Mouse (Mus musculus): Measurements from ENCODE around the gene Fam129b. TPM values are rescaled to one million over a fixed set of nuclear protein-coding genes. Genes with fewer than 3 reads are reported as not detected.

The Fam129b gene
- total and polyA plus RNA-seq, 3 experiments = 17.5 to 20.0 TPM; not detected in 1

DNA sequence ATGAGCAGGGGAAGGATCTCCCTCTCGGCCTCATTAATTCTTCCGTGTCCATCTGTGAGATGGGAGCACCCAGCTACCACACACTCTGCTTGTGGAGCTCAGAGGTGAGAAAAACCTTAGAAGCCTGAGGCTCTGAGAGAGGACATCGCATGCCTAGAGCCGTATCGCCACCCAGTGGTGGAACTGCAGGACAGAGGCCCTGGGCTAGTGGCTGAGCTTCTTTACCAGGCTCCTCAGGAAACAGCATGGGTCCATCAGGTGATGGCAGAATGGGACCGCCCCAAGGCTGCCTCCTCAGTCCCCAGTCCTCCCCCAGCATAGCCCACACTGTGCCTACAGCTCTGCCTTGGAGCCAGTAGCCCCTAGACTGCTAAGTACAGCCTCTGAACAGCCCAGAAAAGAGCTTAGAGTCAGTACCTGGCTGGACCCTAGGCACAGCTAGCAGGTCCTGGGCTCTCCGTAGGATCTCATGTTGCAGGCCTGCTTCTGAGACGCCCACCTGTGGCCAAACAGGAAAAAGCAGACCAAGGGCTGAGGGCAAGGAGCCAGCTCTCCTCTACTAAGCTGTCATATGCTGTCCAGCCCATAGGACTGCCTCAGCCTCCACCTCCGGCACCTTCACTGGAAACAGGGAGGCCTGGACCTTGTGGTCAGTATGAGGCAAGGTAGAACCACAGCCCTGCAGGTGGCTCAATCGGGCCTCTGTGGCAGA is 52.5 kb downstream of the Fam129b start:
- no peak overlapping the region for H3K9ac ChIP-seq (ENCODE audit: control insufficient read depth, low read depth, low read length, poor library complexity, severe bottlenecking)
- H3K79me2 ChIP-seq (ENCODE audit: control insufficient read depth, insufficient read depth, low read length, poor library complexity) = no peaks in the 10 kb centered on the region
- H3K4me3 ChIP-seq (ENCODE audit: control insufficient read depth in 1 of 2, insufficient read depth in 1 of 2, low read depth in 2 of 2, low read length in 2 of 2) = no peak overlapping the region
- H3K27ac ChIP-seq (ENCODE audit: control insufficient read depth, low read depth, low read length) = no peak overlapping the region
- H3K9me3 ChIP-seq (replicated peaks; ENCODE audit: insufficient read depth, low read length) = no peaks in the 10 kb centered on the region
- no peaks in the 10 kb centered on the region for H3K4me1 ChIP-seq (ENCODE audit: control insufficient read depth in 1 of 2, insufficient read depth in 2 of 2, low read length in 2 of 2)
- DNase-seq (ENCODE audit: low read depth, low spot score) = peak; percentile 61
- no peaks in the 10 kb centered on the region for H3K27me3 ChIP-seq (ENCODE audit: control insufficient read depth in 1 of 2, insufficient read depth in 2 of 2, low read length in 2 of 2)
- H3K36me3 ChIP-seq (ENCODE audit: control insufficient read depth in 1 of 2, insufficient read depth in 2 of 2, low read length in 2 of 2) = no peaks in the 10 kb centered on the region
- no peak for TF ChIP-seq CHD2 (IDR thresholded peaks at IDR 0.05; ENCODE audit: low read length)
- TF ChIP-seq CTCF (IDR thresholded peaks at IDR 0.05 in 2 of 3, conservative IDR thresholded peaks at IDR 0.05 in 1 of 3; ENCODE audit: control insufficient read depth in 1 of 3, insufficient read depth in 1 of 3, low read depth in 2 of 3, low read length in 3 of 3, poor library complexity in 1 of 3, severe bottlenecking in 1 of 3) = peak; percentile 61 to 87 (median 81)
- no peak for TF ChIP-seq GABPA (IDR thresholded peaks at IDR 0.05; ENCODE audit: low read depth, low read length)
- TF ChIP-seq TAL1 (IDR thresholded peaks at IDR 0.05; ENCODE audit: low read length) = no peak
- TF ChIP-seq USF1 (IDR thresholded peaks at IDR 0.05; ENCODE audit: low read depth, low read length) = no peak
- TF ChIP-seq ZKSCAN1 (IDR thresholded peaks at IDR 0.05; ENCODE audit: low read depth, low read length) = no peak
- peak; percentile 79 for TF ChIP-seq RAD21 (IDR thresholded peaks at IDR 0.05; ENCODE audit: low read depth, low read length)
- no peak for TF ChIP-seq ELF1 (IDR thresholded peaks at IDR 0.05; ENCODE audit: low read depth, low read length)
- TF ChIP-seq ZMIZ1 (IDR thresholded peaks at IDR 0.05; ENCODE audit: low read depth, low read length) = no peak
- TF ChIP-seq ZC3H11A (IDR thresholded peaks at IDR 0.05; ENCODE audit: low read depth, low read length) = peak; percentile 57
- no peak for TF ChIP-seq E2F4 (IDR thresholded peaks at IDR 0.05; ENCODE audit: borderline replicate concordance, low read depth, low read length)
- no peak for TF ChIP-seq CHD1 (IDR thresholded peaks at IDR 0.05; ENCODE audit: low read depth, low read length)
- no peak for TF ChIP-seq TCF12 (IDR thresholded peaks at IDR 0.05; ENCODE audit: low read depth, low read length)
- TF ChIP-seq SMC3 (IDR thresholded peaks at IDR 0.05; ENCODE audit: low read depth, low read length) = peak; percentile 71
- TF ChIP-seq JUND (IDR thresholded peaks at IDR 0.05; ENCODE audit: low read depth, low read length) = no peak
- TF ChIP-seq SIN3A (IDR thresholded peaks at IDR 0.05; ENCODE audit: low read length) = no peak

DNA sequence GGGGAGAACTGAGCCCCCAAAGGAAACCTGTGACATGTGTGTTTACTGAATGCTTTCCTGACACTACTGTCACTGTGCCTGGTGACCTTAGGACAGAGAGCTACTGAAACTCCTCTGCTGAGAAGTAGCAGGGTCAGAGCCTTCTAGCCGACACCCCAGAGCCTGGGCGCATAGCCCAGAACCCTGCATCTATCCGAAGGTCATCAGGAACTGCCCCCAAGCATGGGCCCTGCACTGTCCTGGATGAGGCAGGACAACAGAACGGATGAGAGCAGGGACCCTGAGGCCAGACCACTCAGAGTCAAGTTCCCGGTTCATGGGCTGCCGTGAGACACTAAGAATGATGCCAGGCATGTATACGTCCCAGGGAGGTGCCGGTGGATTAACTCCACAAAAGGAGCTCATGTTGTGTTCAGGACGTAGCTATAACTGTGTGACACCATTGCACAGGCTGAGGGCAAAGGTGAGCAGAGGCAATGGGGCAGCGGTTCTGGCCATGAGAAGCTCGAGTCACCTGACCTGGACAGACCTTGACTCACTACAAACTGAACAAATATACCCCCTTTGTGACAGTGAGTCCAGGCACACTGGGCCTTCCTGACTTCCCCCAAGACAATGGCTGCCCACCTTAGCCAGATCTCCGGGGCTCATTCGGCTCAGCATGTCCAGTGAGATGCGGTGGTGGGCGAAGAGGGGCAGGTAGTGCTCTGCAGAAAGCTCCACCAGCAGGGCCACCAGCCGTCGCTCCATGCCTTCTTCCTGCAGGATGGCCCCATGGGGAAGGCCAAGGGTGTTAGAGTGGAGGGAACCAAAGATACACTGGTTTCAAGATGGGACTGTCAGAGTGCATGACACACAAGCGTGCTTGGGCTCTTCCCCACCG is 53.3 kb downstream of the Fam129b start:
- TF ChIP-seq NRF1 (IDR thresholded peaks at IDR 0.05; ENCODE audit: insufficient read depth, low read depth, low read length, poor library complexity, severe bottlenecking) (no peak), ZNF384 (IDR thresholded peaks at IDR 0.05; ENCODE audit: low read depth, low read length) (no peak), POLR2AphosphoS5 (IDR thresholded peaks at IDR 0.05; ENCODE audit: borderline replicate concordance, low read depth, low read length) (no peak), ZC3H11A (IDR thresholded peaks at IDR 0.05; ENCODE audit: low read depth, low read length) (no peak), E2F4 (IDR thresholded peaks at IDR 0.05; ENCODE audit: borderline replicate concordance, low read depth, low read length) (no peak), EP300 (IDR thresholded peaks at IDR 0.05; ENCODE audit: low read depth in 1 of 2, low read length in 2 of 2) (no peak), POLR2AphosphoS2 (IDR thresholded peaks at IDR 0.05; ENCODE audit: low read length) (no peak), POLR2A (IDR thresholded peaks at IDR 0.05; ENCODE audit: control insufficient read depth in 1 of 2, insufficient read depth in 1 of 2, low read depth in 1 of 2, low read length in 2 of 2, poor library complexity in 1 of 2) (no peak), TCF12 (IDR thresholded peaks at IDR 0.05; ENCODE audit: low read depth, low read length) (no peak), JUND (IDR thresholded peaks at IDR 0.05; ENCODE audit: low read depth, low read length) (no peak), MYC (IDR thresholded peaks at IDR 0.05; ENCODE audit: low read depth, low read length) (no peak), HCFC1 (IDR thresholded peaks at IDR 0.05; ENCODE audit: low read depth, low read length) (no peak), RCOR1 (IDR thresholded peaks at IDR 0.05; ENCODE audit: low read depth, low read length) (no peak)
- H3K79me2 ChIP-seq (ENCODE audit: control insufficient read depth, insufficient read depth, low read length, poor library complexity) = no peaks in the 10 kb centered on the region
- H3K27me3 ChIP-seq (ENCODE audit: control insufficient read depth in 1 of 2, insufficient read depth in 2 of 2, low read length in 2 of 2) = no peaks in the 10 kb centered on the region
- H3K4me3 ChIP-seq (ENCODE audit: control insufficient read depth in 1 of 2, insufficient read depth in 1 of 2, low read depth in 2 of 2, low read length in 2 of 2) = no peak overlapping the region
- H3K4me1 ChIP-seq (ENCODE audit: control insufficient read depth in 1 of 2, insufficient read depth in 2 of 2, low read length in 2 of 2) = no peaks in the 10 kb centered on the region
- DNase-seq (ENCODE audit: low read depth, low spot score) = no peak
- no peaks in the 10 kb centered on the region for H3K36me3 ChIP-seq (ENCODE audit: control insufficient read depth in 1 of 2, insufficient read depth in 2 of 2, low read length in 2 of 2)
- no peaks in the 10 kb centered on the region for H3K9me3 ChIP-seq (replicated peaks; ENCODE audit: insufficient read depth, low read length)
- no peak overlapping the region for H3K9ac ChIP-seq (ENCODE audit: control insufficient read depth, low read depth, low read length, poor library complexity, severe bottlenecking)
- H3K27ac ChIP-seq (ENCODE audit: control insufficient read depth, low read depth, low read length) = no peak overlapping the region
